ENCODE assay signal across 25 mouse cellular contexts in genomic region chr6:67435711-67436110, GRCm38 (mm10). TPM values are rescaled to one million over a fixed set of nuclear protein-coding genes. Genes with fewer than 3 reads are reported as not detected.
A peak's percentile ranks its signal among the peaks of the same experiment; 100 is the strongest.
DNase-seq lines count a peak whose midpoint lies in the region; TF ChIP-seq lines count a peak whose summit lies in the region.
"Had no signal": no experiment of that assay in that cellular context is flagged by ENCODE, and none has a peak within 500 bp of the region (broad histone marks: within the 10 kb centered on the region; RNA-seq: fewer than 3 reads in every experiment).

No protein-coding gene starts in this region.

- H3K79me2 ChIP-seq in myocyte (ENCODE audit: control insufficient read depth, insufficient read depth), result no peaks in the 10 kb centered on the region

- H3K27me3 ChIP-seq in myocyte (ENCODE audit: control insufficient read depth, insufficient read depth, insufficient read length), result no peaks in the 10 kb centered on the region
- H3K27me3 ChIP-seq: embryonic facial prominence, embryonic 15.5 days; forebrain, embryonic 15.5 days; hindbrain, embryonic 12.5 days had no signal

- no peaks in the 10 kb centered on the region for H3K36me3 ChIP-seq in myocyte (ENCODE audit: control insufficient read depth, insufficient read depth)
- H3K36me3 ChIP-seq: embryonic facial prominence, embryonic 15.5 days; forebrain, embryonic 15.5 days; G1E; heart, embryonic 10.5 days; hindbrain, embryonic 12.5 days had no signal

- H3ac ChIP-seq in myocyte (ENCODE audit: control insufficient read depth, insufficient read length), result no peak overlapping the region

- TF ChIP-seq POLR2A in embryonic fibroblast, embryonic 13.5 days (IDR thresholded peaks at IDR 0.05; ENCODE audit: low read depth, low read length), result no peak
- TF ChIP-seq POLR2A in myocyte (IDR thresholded peaks at IDR 0.05; ENCODE audit: insufficient read length, low read depth), result no peak

- peaks cover 2% of the 10 kb centered on the region for H3K4me1 ChIP-seq in embryonic fibroblast, embryonic 13.5 days (ENCODE audit: control insufficient read depth, insufficient read depth, low read length)
- H3K4me1 ChIP-seq: embryonic facial prominence, embryonic 15.5 days; heart, embryonic 10.5 days; hindbrain, embryonic 12.5 days had no signal

- peak overlapping the region; percentile 49; the same call in 1 of the 2 replicates for H3K27ac ChIP-seq in embryonic fibroblast, embryonic 13.5 days (ENCODE audit: insufficient read depth, low read length)
- H3K27ac ChIP-seq: embryonic facial prominence, embryonic 15.5 days; forebrain, embryonic 15.5 days; heart, embryonic 10.5 days; hindbrain, embryonic 12.5 days had no signal

- TF ChIP-seq CTCF in embryonic fibroblast, embryonic 13.5 days (IDR thresholded peaks at IDR 0.05; ENCODE audit: borderline replicate concordance, insufficient read depth, low read length), result no peak

- DNase-seq in lung, adult 18-20 months, result peak; percentile 6 to 25
- DNase-seq in lung, postnatal 25 days (ENCODE audit: low spot score), result no peak
- DNase-seq in 3T3-L1 (ENCODE audit: low read depth, low spot score), result peak; percentile 43
- DNase-seq in layer of hippocampus, adult 8-10 months (ENCODE audit: low spot score in 2 of 2), result no peak
- no peak for DNase-seq in adrenal gland, adult 18-20 months (ENCODE audit: low spot score in 2 of 2)
- DNase-seq: adrenal gland, postnatal 10 days; cerebellum, adult 18-20 months; cerebellum, adult 9-11 months; cerebellum, postnatal 36 days; gastrocnemius, postnatal 10 days; heart, adult 18-20 months; heart, postnatal 4 days had no signal

- H3K4me3 ChIP-seq in embryonic fibroblast, embryonic 13.5 days (ENCODE audit: insufficient read depth, low read length), result no peak overlapping the region
- H3K4me3 ChIP-seq in myocyte, result no peak overlapping the region
- H3K4me3 ChIP-seq: embryonic facial prominence, embryonic 15.5 days; forebrain, embryonic 15.5 days; heart, embryonic 10.5 days; hindbrain, embryonic 12.5 days had no signal

- H3K4me2 ChIP-seq in myocyte (ENCODE audit: low read depth), result peak overlapping the region; percentile 62
- H3K4me2 ChIP-seq: embryonic facial prominence, embryonic 15.5 days; forebrain, embryonic 15.5 days; hindbrain, embryonic 12.5 days had no signal

TF ChIP-seq in myocyte, 11 proteins besides CTCF, POLR2A, EP300 and RAD21:
- TF ChIP-seq TCF12 (IDR thresholded peaks at IDR 0.05; ENCODE audit: insufficient read depth, poor library complexity, severe bottlenecking) (no peak), REST (IDR thresholded peaks at IDR 0.05; ENCODE audit: insufficient read depth, insufficient read length) (no peak), MAX (IDR thresholded peaks at IDR 0.05; ENCODE audit: low read depth) (no peak), POLR2AphosphoS2 (IDR thresholded peaks at IDR 0.05; ENCODE audit: insufficient read length, low read depth) (no peak), MYOD1 (IDR thresholded peaks at IDR 0.05; ENCODE audit: control insufficient read depth in 1 of 3, insufficient read length in 2 of 3, low read depth in 2 of 3) (no peak), CEBPB (IDR thresholded peaks at IDR 0.05; ENCODE audit: insufficient read depth, poor library complexity, severe bottlenecking) (no peak), E2F4 (IDR thresholded peaks at IDR 0.05; ENCODE audit: insufficient read depth) (no peak), MYOG (IDR thresholded peaks at IDR 0.05; ENCODE audit: control insufficient read depth in 1 of 3, insufficient read depth in 1 of 3, insufficient read length in 2 of 3, low read depth in 2 of 3) (no peak), USF1 (IDR thresholded peaks at IDR 0.05; ENCODE audit: low read depth) (no peak), TCF3 (IDR thresholded peaks at IDR 0.05; ENCODE audit: insufficient read length, low read depth) (no peak), SRF (IDR thresholded peaks at IDR 0.05; ENCODE audit: control insufficient read depth, insufficient read length, low read depth) (no peak)
TF ChIP-seq in myocyte: peak in this region for 0.

RNA-seq across cellular contexts. Expression of gene Il23r, which starts 55.9 kb away (rescaled TPM):
- polyA plus RNA-seq in embryonic fibroblast, embryonic 13.5 days (2011; ENCODE audit: insufficient read length, low read depth, missing spikeins), result not detected in 2 replicates
- polyA plus RNA-seq in myocyte (2012; fragmentation: generic; extraction: Trizol), result not detected
- total RNA-seq in layer of hippocampus, adult 8-10 months (2022), result not detected
- 10 to 100 TPM; 17.7 to 24.0 TPM for total RNA-seq in adrenal gland, adult 18-20 months (2021)
- total RNA-seq: gastrocnemius, postnatal 10 days; gastrocnemius, postnatal 4 days; heart, adult 18-20 months; heart, postnatal 10 days; heart, postnatal 4 days had no signal
- polyA plus RNA-seq: embryonic facial prominence, embryonic 15.5 days; forebrain, embryonic 11.5 days; forebrain, embryonic 15.5 days; frontal cortex, adult 2 months; G1E; heart, embryonic 10.5 days; heart, embryonic 14.5 days; hindbrain, embryonic 12.5 days; hindbrain, embryonic 16.5 days had no signal

RNA-seq across cellular contexts. Expression of gene Il12rb2, which starts 59.7 kb away (rescaled TPM):
- not detected in 2 replicates for polyA plus RNA-seq in embryonic fibroblast, embryonic 13.5 days (2011; ENCODE audit: insufficient read length, low read depth, missing spikeins)
- polyA plus RNA-seq in myocyte (2012; fragmentation: generic; extraction: Trizol), result not detected
- total RNA-seq in layer of hippocampus, adult 8-10 months (2022), result under 1 TPM in 2 of 4 experiments, not detected in 2; 0.20 to 0.39 TPM
- under 1 TPM; 0.20 to 0.35 TPM for total RNA-seq in adrenal gland, adult 18-20 months (2021)
- polyA plus RNA-seq: forebrain, embryonic 11.5 days; forebrain, embryonic 15.5 days; heart, embryonic 14.5 days had no signal

Comparison
In these comparisons a context has a peak if more than half of its experiments do, and no peak if none do; other contexts are left out.
1. DNase-seq: peak in lung, adult 18-20 months (2 of 2) and 3T3-L1 (single experiment); none in lung, postnatal 25 days (single experiment), layer of hippocampus, adult 8-10 months (0 of 2) and adrenal gland, adult 18-20 months (0 of 2).
2. RNA of gene Il23r, which starts 55.9 kb away (total RNA-seq): 17.7 to 24.0 TPM in adrenal gland, adult 18-20 months; not detected in layer of hippocampus, adult 8-10 months; every median in the first group is over 10 times any median in the second.